Mouse (Mus musculus) embryonic facial prominence, embryonic 13.5 days (tissue): ENCODE data around the gene Nudt3. TPM values are rescaled to one million over a fixed set of nuclear protein-coding genes. Genes with fewer than 3 reads are reported as not detected.
A peak's percentile ranks its signal among the peaks of the same experiment; 100 is the strongest.
"Not testable (repeated sequence)": the region's sequence is repeated elsewhere in the genome, so short reads cannot be mapped to it uniquely, and the experiment has no call there.

ENCODE experiments used
- ATAC-seq: fragments of 200-750 bp; cut with Nextera tagmentation; 2 replicates; pipeline ENCODE4 v1.8.0; 2017; ENCODE audit warnings: low read depth; ENCODE audit not compliant: insufficient number of reproducible peaks, insufficient read depth, low FRiP score, low TSS enrichment
- H3K27ac ChIP-seq: fragments of 300-500 bp; sonication (generic); 2 replicates; pipeline ENCODE4 v1.5.1; 2015; ENCODE audit warnings: moderate library complexity, mild to moderate bottlenecking, inconsistent platforms
- H3K27me3 ChIP-seq: fragments of 300-500 bp; sonication (generic); 2 replicates; pipeline ENCODE4 v1.6.1; 2015; ENCODE audit warnings: mild to moderate bottlenecking, inconsistent platforms
- H3K36me3 ChIP-seq: fragments of 300-500 bp; sonication (generic); 2 replicates; pipeline ENCODE4 v1.6.1; 2015; ENCODE audit warnings: mild to moderate bottlenecking, inconsistent platforms
- H3K4me1 ChIP-seq: fragments of 300-500 bp; sonication (generic); 2 replicates; pipeline ENCODE4 v1.6.1; 2015; ENCODE audit warnings: inconsistent platforms
- H3K4me2 ChIP-seq: fragments of 300-500 bp; sonication (generic); 2 replicates; pipeline ENCODE4 v1.6.1; 2015; ENCODE audit warnings: moderate library complexity, mild to moderate bottlenecking, inconsistent platforms
- H3K4me3 ChIP-seq: fragments of 300-500 bp; sonication (generic); 2 replicates; pipeline ENCODE4 v1.5.1; 2015; ENCODE audit warnings: mild to moderate bottlenecking, inconsistent platforms
- H3K9ac ChIP-seq: fragments of 300-500 bp; sonication (generic); 2 replicates; pipeline ENCODE4 v1.6.1; 2015; ENCODE audit warnings: mild to moderate bottlenecking, inconsistent platforms
- H3K9me3 ChIP-seq: fragments of 300-500 bp; sonication (generic); 2 replicates; pipeline ENCODE4 v1.6.1; 2016; ENCODE audit warnings: inconsistent platforms
- WGBS: fragments of 180-500 bp; shearing (Covaris S2); methylation state at CpG from one replicate; pipeline ENCODE4 v1.1.7; 2015; ENCODE audit warnings: mixed read lengths; 5-methylcytosine and 5-hydroxymethylcytosine counted together
- polyA plus RNA-seq: library from polyadenylated mRNA; unstranded; fragments of >200 nt; fragmentation: Nextera tagmentation; extraction: Ambion mirVana; gene quantifications from 2 replicates; pipeline ENCODE4 v1.2.1, GENCODE M21; 2015

The Nudt3 gene
- polyA plus RNA-seq, 1 experiment from 2014 or later = 116 TPM

DNA sequence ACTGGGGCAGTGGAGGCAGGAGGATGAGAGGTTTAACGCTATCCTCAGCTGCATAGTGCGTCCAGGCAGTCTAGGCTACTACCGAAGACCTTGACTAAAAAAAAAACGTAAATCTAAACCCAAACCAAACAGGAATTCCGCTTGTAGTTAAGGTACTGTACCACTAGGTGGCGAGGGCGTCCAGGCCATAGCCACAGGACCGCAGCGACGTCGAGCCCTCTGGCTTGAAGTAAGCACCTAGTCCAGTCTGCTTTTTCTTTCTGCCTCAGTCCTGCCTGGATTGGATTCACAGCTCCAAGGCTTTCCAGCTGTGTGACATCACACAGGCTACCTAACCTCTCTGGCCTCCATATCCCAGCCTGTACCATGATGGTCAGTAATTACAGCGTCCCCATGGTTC, 26.9 kb upstream of the Nudt3 start:
- no peak overlapping the region for H3K27ac ChIP-seq
- H3K4me1 ChIP-seq = peaks cover 5% of the 10 kb centered on the region
- H3K9ac ChIP-seq = no peak overlapping the region
- H3K4me2 ChIP-seq = no peak overlapping the region
- H3K4me3 ChIP-seq = no peak overlapping the region
- no peaks in the 10 kb centered on the region for H3K9me3 ChIP-seq
- WGBS = 7% methylated on average over 12 of the region's 12 CpGs
- no peaks in the 10 kb centered on the region for H3K36me3 ChIP-seq
- H3K27me3 ChIP-seq = peaks cover 14% of the 10 kb centered on the region
- ATAC-seq = no peak

DNA sequence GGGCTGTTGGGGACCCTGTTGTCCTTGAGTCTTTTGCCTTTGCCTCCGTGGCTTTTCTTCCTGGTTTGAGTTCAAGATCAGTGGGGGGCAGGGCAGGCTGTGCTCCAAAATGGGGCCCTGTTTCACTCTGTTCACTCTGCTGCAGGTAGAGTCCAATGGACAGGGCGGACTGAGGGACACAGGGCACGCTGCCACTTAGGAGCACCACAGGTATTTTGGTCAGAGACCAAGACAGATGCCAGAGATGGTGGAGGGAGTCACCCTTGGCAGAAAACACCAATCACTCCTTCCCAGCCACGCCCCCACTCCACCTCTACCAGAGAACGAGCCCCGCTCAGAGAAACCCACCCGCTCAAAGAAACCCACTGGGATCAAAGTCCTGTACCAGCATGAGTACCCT, 22.5 kb upstream of the Nudt3 start:
- no peak overlapping the region for H3K4me2 ChIP-seq

DNA sequence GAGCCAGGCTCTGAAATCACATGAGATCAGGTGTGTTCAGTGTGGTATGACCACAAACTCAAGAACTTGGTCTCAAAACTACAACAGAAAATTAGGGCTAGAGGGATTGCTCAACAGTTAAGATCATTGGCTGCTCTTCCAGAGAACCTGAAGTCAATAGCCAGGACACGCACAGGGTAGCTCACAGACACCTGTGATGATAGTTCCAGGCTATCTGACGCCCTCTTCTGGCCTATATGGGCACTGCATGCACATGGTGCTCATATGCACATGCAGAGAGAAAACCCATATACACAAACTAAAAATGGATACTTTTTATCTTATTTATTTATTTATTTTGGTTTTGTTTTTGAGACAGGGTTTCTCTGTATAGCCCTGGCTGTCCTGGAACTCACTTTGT, 21.3 kb upstream of the Nudt3 start:
- Histone ChIP-seq H3K4me2 (no peak overlapping the region), H3K4me3 (no peak overlapping the region), H3K27me3 (no peaks in the 10 kb centered on the region), H3K9ac (no peak overlapping the region), H3K4me1 (peaks cover 12% of the 10 kb centered on the region), H3K36me3 (no peaks in the 10 kb centered on the region), H3K9me3 (no peaks in the 10 kb centered on the region), H3K27ac (no peak overlapping the region)
- ATAC-seq = no peak
- 36% methylated on average over 2 of the region's 2 CpGs for WGBS

More for the DNA sequence above, 22.5 kb upstream of the Nudt3 start:
- Histone ChIP-seq H3K4me1 (peaks cover 12% of the 10 kb centered on the region), H3K4me3 (no peak overlapping the region), H3K9ac (no peak overlapping the region), H3K9me3 (no peaks in the 10 kb centered on the region), H3K27ac (no peak overlapping the region), H3K36me3 (no peaks in the 10 kb centered on the region), H3K27me3 (no peaks in the 10 kb centered on the region)
- ATAC-seq = no peak
- 52% methylated on average over 7 of the region's 7 CpGs for WGBS

DNA sequence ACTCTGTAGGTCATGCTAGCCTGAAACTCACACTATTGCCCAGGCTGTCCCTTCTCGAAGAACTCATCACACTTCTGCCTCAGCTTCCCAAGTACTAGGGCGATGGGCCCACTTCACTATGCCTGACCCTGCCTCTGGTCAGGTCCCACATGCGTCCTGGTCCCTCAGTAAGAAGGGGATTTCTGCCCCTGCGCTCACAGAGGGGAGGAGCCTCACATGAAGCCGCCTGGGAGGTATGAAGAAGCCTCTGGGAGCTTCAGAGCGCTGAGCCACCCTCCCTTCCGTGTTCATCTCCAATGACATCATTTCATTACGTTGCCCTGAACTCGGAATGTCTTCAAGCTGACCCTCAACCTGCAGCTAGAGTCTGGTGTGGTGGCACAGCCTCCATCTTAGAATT, 20.5 kb upstream of the Nudt3 start:
- 84% methylated on average over 9 of the region's 9 CpGs for whole genome bisulfite sequencing
- no peak overlapping the region for H3K27ac ChIP-seq
- H3K27me3 ChIP-seq = no peaks in the 10 kb centered on the region
- no peak overlapping the region for H3K4me3 ChIP-seq
- peaks cover 12% of the 10 kb centered on the region for H3K4me1 ChIP-seq
- no peaks in the 10 kb centered on the region for H3K36me3 ChIP-seq
- no peaks in the 10 kb centered on the region for H3K9me3 ChIP-seq
- no peak for ATAC-seq
- no peak overlapping the region for H3K9ac ChIP-seq
- no peak overlapping the region for H3K4me2 ChIP-seq

DNA sequence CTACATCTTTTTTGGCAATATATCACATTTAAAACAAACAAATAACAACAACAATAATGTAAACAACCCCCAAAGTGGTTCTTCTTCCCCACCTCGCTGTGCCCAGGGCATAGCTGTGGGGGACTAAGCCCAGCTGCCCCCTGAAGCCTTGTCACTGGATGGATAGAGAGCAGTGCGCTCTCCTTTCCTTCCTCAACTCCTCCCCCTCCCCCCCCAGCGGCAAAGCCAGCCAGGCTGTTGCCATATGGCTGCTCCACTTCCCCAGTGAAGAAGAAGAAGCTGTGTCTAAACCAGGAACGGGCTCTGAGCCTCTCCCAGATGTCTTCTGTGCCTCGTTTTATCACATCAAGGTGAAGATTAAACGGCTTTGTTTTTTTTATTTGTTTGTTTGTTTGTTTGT, 19.8 kb upstream of the Nudt3 start:
- peak overlapping the region; percentile 33 for H3K27ac ChIP-seq
- ATAC-seq = no peak
- H3K9me3 ChIP-seq = no peaks in the 10 kb centered on the region
- 43% methylated on average over 6 of the region's 6 CpGs for WGBS
- no peaks in the 10 kb centered on the region for H3K36me3 ChIP-seq
- H3K4me2 ChIP-seq = no peak overlapping the region
- H3K4me1 ChIP-seq = peaks cover 12% of the 10 kb centered on the region
- H3K9ac ChIP-seq = no peak overlapping the region
- H3K27me3 ChIP-seq = no peaks in the 10 kb centered on the region
- H3K4me3 ChIP-seq = no peak overlapping the region

DNA sequence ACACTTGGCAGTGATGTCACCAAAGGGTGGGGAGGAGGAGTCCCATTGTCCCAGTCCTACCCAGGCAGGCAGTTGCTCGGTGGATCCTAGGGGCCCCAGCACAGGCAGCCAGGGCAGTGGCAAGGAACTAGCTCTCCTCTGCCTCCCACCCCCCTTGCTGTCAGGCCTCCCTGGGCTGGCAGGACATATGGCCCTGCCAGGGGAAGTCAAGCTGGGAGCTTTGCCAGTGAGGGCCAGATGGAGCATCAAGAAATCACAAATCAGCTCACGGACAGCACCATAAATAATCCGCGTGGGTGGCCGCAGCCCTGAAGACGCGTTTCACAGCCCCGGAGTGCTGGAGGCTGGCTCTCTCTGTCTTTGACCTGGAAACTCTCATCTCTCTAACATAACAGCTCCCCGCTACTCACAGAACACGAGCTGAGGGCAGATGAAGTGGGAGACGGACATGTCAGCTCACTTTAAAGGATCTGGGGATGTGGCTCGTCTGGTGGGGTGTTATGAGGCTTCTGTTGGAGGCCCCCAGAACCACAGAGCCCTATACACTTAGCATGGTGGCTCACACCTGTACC, 19.3 kb upstream of the Nudt3 start:
- Histone ChIP-seq H3K4me2 (no peak overlapping the region), H3K4me1 (peaks cover 12% of the 10 kb centered on the region), H3K27ac (peak overlapping the region; percentile 33), H3K9ac (peak overlapping the region; percentile 52; the same call in 1 of the 2 replicates), H3K4me3 (no peak overlapping the region), H3K9me3 (no peaks in the 10 kb centered on the region), H3K27me3 (no peaks in the 10 kb centered on the region), H3K36me3 (no peaks in the 10 kb centered on the region)
- ATAC-seq = no peak; the same call in 1 of the 2 replicates
- WGBS = 35% methylated on average over 12 of the region's 12 CpGs

DNA sequence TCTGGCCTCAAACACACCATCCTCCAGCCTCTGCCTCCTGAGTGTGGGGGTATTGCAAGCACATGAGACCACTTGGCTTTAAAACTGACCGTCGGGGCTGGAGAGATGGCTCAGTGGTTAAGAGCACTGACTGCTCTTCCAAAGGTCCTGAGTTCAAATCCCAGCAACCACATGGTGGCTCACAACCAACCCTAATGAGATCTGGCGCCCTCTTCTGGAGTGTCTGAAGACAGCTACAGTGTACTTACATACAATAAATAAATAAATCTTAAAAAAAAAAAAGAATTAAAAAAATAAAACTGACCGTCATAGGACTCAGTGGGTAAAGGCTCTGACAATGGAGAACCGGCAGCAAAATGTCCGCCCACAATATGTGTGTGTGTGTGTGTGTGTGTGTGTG, 16.6 kb upstream of the Nudt3 start:
- not testable (repeated sequence) for H3K9ac ChIP-seq, H3K4me2 ChIP-seq, H3K9me3 ChIP-seq, H3K27ac ChIP-seq, ATAC-seq, H3K4me3 ChIP-seq, H3K36me3 ChIP-seq, H3K27me3 ChIP-seq
- WGBS = 89% methylated on average over 6 of the region's 6 CpGs
- peaks cover 20% of the 10 kb centered on the region for H3K4me1 ChIP-seq

DNA sequence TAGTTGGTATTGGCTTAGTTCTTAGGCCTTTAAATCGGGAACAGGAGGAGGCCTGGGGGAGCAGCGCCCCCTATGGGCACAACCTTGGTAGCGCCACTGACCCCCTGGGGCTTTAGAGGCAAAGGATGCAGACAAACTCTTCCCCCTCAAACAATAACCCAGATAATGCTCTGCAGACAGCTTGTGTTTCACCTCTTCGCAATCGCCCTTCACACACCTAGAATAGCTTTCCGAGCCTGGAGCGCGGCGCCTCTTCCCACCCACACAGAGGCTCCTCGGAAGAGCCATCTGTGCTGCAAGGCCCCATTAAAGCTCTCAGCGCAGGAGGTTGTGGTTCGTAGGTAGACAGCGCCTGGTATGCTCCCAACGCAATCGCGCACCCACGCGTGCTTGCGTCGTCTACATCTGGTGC, 15.6 kb upstream of the Nudt3 start:
- no peak overlapping the region for H3K4me3 ChIP-seq
- no peak overlapping the region for H3K9ac ChIP-seq
- no peak overlapping the region for H3K4me2 ChIP-seq
- H3K27me3 ChIP-seq = no peaks in the 10 kb centered on the region
- no peak overlapping the region for H3K27ac ChIP-seq
- H3K36me3 ChIP-seq = no peaks in the 10 kb centered on the region
- no peaks in the 10 kb centered on the region for H3K9me3 ChIP-seq
- H3K4me1 ChIP-seq = peaks cover 20% of the 10 kb centered on the region
- no peak for ATAC-seq
- 79% methylated on average over 20 of the region's 20 CpGs for WGBS

DNA sequence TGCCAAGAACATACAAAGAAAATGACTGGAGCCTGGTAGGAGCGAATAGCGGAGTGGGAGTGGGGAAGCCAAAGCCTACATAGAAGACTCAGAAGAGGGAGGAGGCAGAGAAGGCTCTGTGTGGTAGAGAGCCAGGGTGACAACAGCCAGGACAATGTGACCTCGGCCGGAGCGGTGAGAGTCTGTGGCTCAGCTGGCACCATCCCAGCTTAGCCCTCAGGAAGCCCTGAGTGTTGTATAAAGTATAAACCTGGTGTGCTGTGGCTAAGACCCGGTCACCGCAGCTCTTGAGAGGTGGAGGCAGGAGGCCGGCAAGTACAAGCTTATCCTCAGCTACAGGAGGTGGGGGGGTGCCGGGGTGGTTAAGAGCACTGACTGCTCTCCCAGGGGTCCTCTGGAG, 14.0 kb upstream of the Nudt3 start:
- Histone ChIP-seq H3K9me3 (no peaks in the 10 kb centered on the region), H3K36me3 (peaks cover 16% of the 10 kb centered on the region), H3K9ac (no peak overlapping the region), H3K4me1 (peaks cover 27% of the 10 kb centered on the region), H3K27me3 (no peaks in the 10 kb centered on the region), H3K27ac (no peak overlapping the region), H3K4me2 (no peak overlapping the region), H3K4me3 (no peak overlapping the region)
- ATAC-seq = no peak
- 71% methylated on average over 9 of the region's 9 CpGs for WGBS

DNA sequence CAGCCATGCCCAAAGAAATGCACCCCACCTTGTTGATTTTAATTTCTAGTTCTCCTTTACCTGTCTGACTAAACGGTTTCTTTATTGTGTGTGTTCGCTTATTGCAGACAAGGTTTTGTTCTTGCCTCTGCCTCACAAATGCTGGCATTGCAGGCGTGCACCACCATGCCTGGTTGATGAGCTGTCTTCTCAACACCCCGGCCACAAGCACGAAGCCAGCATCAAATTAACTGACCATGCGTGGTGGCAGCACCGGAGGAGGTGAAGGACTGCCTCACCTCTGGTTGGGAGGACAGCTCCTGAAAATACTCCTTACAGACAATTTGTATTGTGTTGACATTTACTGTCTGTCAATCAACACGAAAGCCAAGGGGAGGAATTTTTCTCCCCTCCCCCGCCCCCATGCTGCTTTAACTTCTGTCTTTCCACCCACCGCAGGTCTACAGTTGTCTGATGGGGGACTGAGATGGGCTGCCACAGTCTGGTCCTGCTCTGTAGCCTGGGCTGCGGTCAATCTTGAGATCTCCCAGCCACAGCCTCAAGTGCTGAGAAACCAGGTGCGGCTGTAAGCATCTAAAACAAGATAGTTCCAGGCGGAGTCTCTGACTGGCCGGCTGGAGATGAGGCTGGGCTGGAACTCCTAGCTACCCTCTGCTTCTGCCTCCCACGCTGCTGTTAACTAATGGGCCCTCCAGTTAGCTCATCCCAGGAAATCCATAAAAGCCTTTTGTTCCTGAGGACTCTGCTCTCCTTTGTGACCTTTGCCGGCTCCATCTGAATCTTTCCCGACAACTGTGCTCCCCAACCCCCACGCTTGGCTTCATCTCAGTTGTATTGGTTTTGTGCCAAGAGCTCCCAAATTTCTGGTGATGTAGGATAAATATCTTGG, 13.1 kb upstream of the Nudt3 start, which contains the start of gene Rps10:
Gene Rps10 (minus strand): TSS at position 538 of the 889 bp plus-strand sequence.
- peak within 1 kb of the TSS; percentile 91 for H3K27ac ChIP-seq
- peak within 1 kb of the TSS; percentile 88 for H3K4me2 ChIP-seq
- peak within 1 kb of the TSS; percentile 95 for H3K4me3 ChIP-seq
- peaks cover 36% of the 10 kb centered on the region for H3K4me1 ChIP-seq
- H3K9ac ChIP-seq = peak within 1 kb of the TSS; percentile 99
- H3K27me3 ChIP-seq = no peaks in the 10 kb centered on the region
- peaks cover 25% of the 10 kb centered on the region for H3K36me3 ChIP-seq
- ATAC-seq = no peak
- 43% methylated on average over 18 of the region's 18 CpGs for WGBS
- H3K9me3 ChIP-seq = no peaks in the 10 kb centered on the region

DNA sequence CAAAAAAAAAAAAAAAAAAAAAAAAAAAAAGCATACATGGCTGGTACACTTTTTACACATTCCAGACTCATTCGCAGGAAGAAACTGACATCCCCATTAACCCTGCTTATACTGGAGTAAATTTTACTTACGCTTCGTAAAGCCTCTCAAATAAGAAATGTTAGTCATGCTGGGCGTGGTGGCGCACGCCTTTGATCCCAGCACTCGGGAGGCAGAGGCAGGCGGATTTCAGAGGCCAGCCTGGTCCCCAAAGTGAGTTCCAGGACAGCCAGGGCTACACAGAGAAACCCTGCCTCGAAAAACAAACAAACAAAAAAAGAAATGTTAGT, 12.2 kb upstream of the Nudt3 start:
- peaks cover 33% of the 10 kb centered on the region for H3K36me3 ChIP-seq
- peak overlapping the region; percentile 99 for H3K9ac ChIP-seq
- H3K9me3 ChIP-seq, H3K27me3 ChIP-seq, ATAC-seq: not testable (repeated sequence)
- peak overlapping the region; percentile 91; the same call in 1 of the 2 replicates for H3K27ac ChIP-seq
- H3K4me2 ChIP-seq = peak overlapping the region; percentile 88
- H3K4me1 ChIP-seq = peaks cover 37% of the 10 kb centered on the region
- H3K4me3 ChIP-seq = peak overlapping the region; percentile 95
- WGBS = 44% methylated on average over 9 of the region's 9 CpGs
